Mouse (Mus musculus) forebrain, embryonic 15.5 days (tissue): ENCODE results near the gene Appbp2. TPM values are rescaled to one million over a fixed set of nuclear protein-coding genes. Genes with fewer than 3 reads are reported as not detected.

ENCODE experiments used
- ATAC-seq: fragments of 200-750 bp; cut with Nextera tagmentation; replicated peaks from 2 replicates; pipeline ENCODE4 v1.8.0; 2017; ENCODE audit warnings: mild to moderate bottlenecking, moderate TSS enrichment, moderate library complexity
- H3K27ac ChIP-seq: fragments of 300-500 bp; sonication (generic); replicated peaks from 2 replicates; pipeline ENCODE4 v1.5.1; 2015; ENCODE audit warnings: mild to moderate bottlenecking, inconsistent platforms
- H3K27me3 ChIP-seq: fragments of 300-500 bp; sonication (generic); 2 replicates; pipeline ENCODE4 v1.6.1; 2015; ENCODE audit warnings: inconsistent platforms
- H3K36me3 ChIP-seq: fragments of 300-500 bp; sonication (generic); 2 replicates; pipeline ENCODE4 v1.6.1; 2015; ENCODE audit warnings: mild to moderate bottlenecking, inconsistent platforms
- H3K4me1 ChIP-seq: fragments of 300-500 bp; sonication (generic); 2 replicates; pipeline ENCODE4 v1.6.1; 2015; ENCODE audit warnings: inconsistent platforms
- H3K4me2 ChIP-seq: fragments of 300-500 bp; sonication (generic); replicated peaks from 2 replicates; pipeline ENCODE4 v1.6.1; 2015; ENCODE audit warnings: mild to moderate bottlenecking, inconsistent platforms
- H3K4me3 ChIP-seq: fragments of 300-500 bp; sonication (generic); 2 replicates; pipeline ENCODE4 v1.5.1; 2015; ENCODE audit warnings: mild to moderate bottlenecking, inconsistent platforms
- H3K9ac ChIP-seq: fragments of 300-500 bp; sonication (generic); replicated peaks from 2 replicates; pipeline ENCODE4 v1.6.1; 2015; ENCODE audit warnings: mild to moderate bottlenecking, inconsistent platforms
- H3K9me3 ChIP-seq: fragments of 300-500 bp; sonication (generic); 2 replicates; pipeline ENCODE4 v1.6.1; 2016; ENCODE audit warnings: inconsistent platforms
- WGBS: fragments of 180-500 bp; shearing (Covaris S2); methylation state at CpG from one replicate; pipeline ENCODE4 v1.1.7; 2015; ENCODE audit warnings: mixed read lengths; 5-methylcytosine and 5-hydroxymethylcytosine counted together
- polyA plus RNA-seq: library from polyadenylated mRNA; unstranded; fragments of >200 nt; fragmentation: Nextera tagmentation; extraction: Ambion mirVana; gene quantifications from 2 replicates; pipeline ENCODE4 v1.2.1, GENCODE M21; 2015

The Appbp2 gene
- polyA plus RNA-seq, 1 experiment from 2014 or later: 51.7 TPM

GRCm38 (mm10) chr11:85138776-85139474 is 96.0 kb downstream of the Appbp2 start:
- peak overlapping the region; percentile 98 for H3K4me3 ChIP-seq
- H3K9ac ChIP-seq: peak overlapping the region; percentile 90
- H3K9me3 ChIP-seq: no peaks in the 10 kb centered on the region
- ATAC-seq: peak; percentile 18; the same call in 1 of the 2 replicates
- 1% methylated on average over 17 of the region's 17 CpGs for WGBS
- peak overlapping the region; percentile 76 for H3K4me2 ChIP-seq
- H3K27ac ChIP-seq: peak overlapping the region; percentile 89
- no peaks in the 10 kb centered on the region for H3K27me3 ChIP-seq
- peaks cover 27% of the 10 kb centered on the region for H3K4me1 ChIP-seq
- no peaks in the 10 kb centered on the region for H3K36me3 ChIP-seq

Other genes starting within 250 kb of the Appbp2 start
- 9.1 and 9.8 TPM in 2 replicates for gene Usp32, start 95.0 kb downstream of the Appbp2 start, polyA plus RNA-seq
- 0.57 and 0.70 TPM in 2 replicates for gene 1700125H20Rik, start 64.7 kb downstream of the Appbp2 start, polyA plus RNA-seq
- gene Ppm1d, start 76.1 kb upstream of the Appbp2 start, polyA plus RNA-seq: 25.3 and 26.4 TPM in 2 replicates
- 25.3 and 30.1 TPM in 2 replicates for gene Bcas3, start 118.0 kb upstream of the Appbp2 start, polyA plus RNA-seq